Mouse (Mus musculus) neural tube, embryonic 13.5 days (tissue): ENCODE measurements around the gene Fam117b. TPM values are rescaled to one million over a fixed set of nuclear protein-coding genes. Genes with fewer than 3 reads are reported as not detected.

ENCODE experiments used
- ATAC-seq: fragments of 200-750 bp; cut with Nextera tagmentation; 2 replicates; pipeline ENCODE4 v1.8.0; 2017; ENCODE audit warnings: low read depth, mild to moderate bottlenecking, moderate TSS enrichment, moderate library complexity
- H3K27ac ChIP-seq: fragments of 300-500 bp; sonication (generic); replicated peaks from 2 replicates; pipeline ENCODE4 v1.5.1; 2015; ENCODE audit warnings: moderate library complexity, mild to moderate bottlenecking, inconsistent platforms
- H3K27me3 ChIP-seq: fragments of 300-500 bp; sonication (generic); 2 replicates; pipeline ENCODE4 v1.6.1; 2015; ENCODE audit warnings: mild to moderate bottlenecking, inconsistent platforms
- H3K36me3 ChIP-seq: fragments of 300-500 bp; sonication (generic); 2 replicates; pipeline ENCODE4 v1.6.1; 2015; ENCODE audit warnings: mild to moderate bottlenecking, inconsistent platforms
- H3K4me1 ChIP-seq: fragments of 300-500 bp; sonication (generic); replicated peaks from 2 replicates; pipeline ENCODE4 v1.6.1; 2015; ENCODE audit warnings: inconsistent platforms
- H3K4me2 ChIP-seq: fragments of 300-500 bp; sonication (generic); 2 replicates; pipeline ENCODE4 v1.6.1; 2015; ENCODE audit warnings: inconsistent platforms, mild to moderate bottlenecking, moderate library complexity
- H3K4me3 ChIP-seq: fragments of 300-500 bp; sonication (generic); 2 replicates; pipeline ENCODE4 v1.5.1; 2015; ENCODE audit warnings: mild to moderate bottlenecking, inconsistent platforms
- H3K9ac ChIP-seq: fragments of 300-500 bp; sonication (generic); 2 replicates; pipeline ENCODE4 v1.6.1; 2015; ENCODE audit warnings: moderate library complexity, mild to moderate bottlenecking, inconsistent platforms
- H3K9me3 ChIP-seq: fragments of 300-500 bp; sonication (generic); 2 replicates; pipeline ENCODE4 v1.6.1; 2016; ENCODE audit warnings: inconsistent platforms
- WGBS: fragments of 180-500 bp; shearing (Covaris S2); methylation state at CpG from one replicate; pipeline ENCODE4 v1.1.7; 2015; 5-methylcytosine and 5-hydroxymethylcytosine counted together
- polyA plus RNA-seq: library from polyadenylated mRNA; unstranded; fragments of >200 nt; fragmentation: Nextera tagmentation; extraction: Ambion mirVana; gene quantifications from 2 replicates; pipeline ENCODE4 v1.2.1, GENCODE M21; 2015

Gene Fam117b
- polyA plus RNA-seq, 1 experiment from 2014 or later, result 25.5 TPM

GRCm38 (mm10) chr1:59915843-59916610, 3.2 kb downstream of the Fam117b start:
- no peak overlapping the region for H3K4me3 ChIP-seq
- peaks cover 36% of the 10 kb centered on the region for H3K4me1 ChIP-seq
- no peak overlapping the region for H3K27ac ChIP-seq
- H3K9me3 ChIP-seq, result no peaks in the 10 kb centered on the region
- WGBS, result 79% methylated on average over 10 of the region's 10 CpGs
- no peak overlapping the region for H3K9ac ChIP-seq
- H3K36me3 ChIP-seq, result no peaks in the 10 kb centered on the region
- no peak for ATAC-seq
- no peaks in the 10 kb centered on the region for H3K27me3 ChIP-seq
- H3K4me2 ChIP-seq, result peak overlapping the region; percentile 74

GRCm38 (mm10) chr1:59917401-59917800, 4.6 kb downstream of the Fam117b start:
- Histone ChIP-seq H3K4me2 (no peak overlapping the region), H3K9me3 (no peaks in the 10 kb centered on the region), H3K27ac (no peak overlapping the region), H3K9ac (no peak overlapping the region), H3K36me3 (no peaks in the 10 kb centered on the region), H3K27me3 (no peaks in the 10 kb centered on the region), H3K4me1 (peaks cover 36% of the 10 kb centered on the region), H3K4me3 (no peak overlapping the region)
- 66% methylated on average over 3 of the region's 3 CpGs for WGBS
- no peak for ATAC-seq

DNA sequence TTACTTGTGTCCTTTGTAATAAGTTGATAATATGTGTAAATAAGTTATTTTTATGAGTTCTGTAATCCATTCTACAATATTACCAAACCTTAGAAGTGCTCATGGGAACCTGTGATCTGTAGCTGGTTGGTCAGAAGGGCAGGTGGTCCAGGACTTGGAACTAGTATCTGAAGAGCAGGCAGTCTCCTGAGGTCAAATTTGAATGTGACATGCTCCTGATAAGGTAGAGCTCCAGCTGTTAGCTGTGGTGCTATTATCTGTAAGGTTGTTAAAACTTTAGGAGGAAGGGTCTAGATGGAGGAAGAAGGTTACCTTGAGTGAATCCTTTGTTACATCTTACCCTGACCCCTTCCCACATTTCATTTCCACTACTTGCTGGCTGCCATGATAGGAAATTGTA, 5.3 kb downstream of the Fam117b start:
- no peaks in the 10 kb centered on the region for H3K9me3 ChIP-seq
- no peak overlapping the region for H3K9ac ChIP-seq
- no peak overlapping the region for H3K27ac ChIP-seq
- ATAC-seq, result no peak
- no peaks in the 10 kb centered on the region for H3K27me3 ChIP-seq
- no peak overlapping the region for H3K4me3 ChIP-seq
- H3K4me2 ChIP-seq, result no peak overlapping the region
- no peaks in the 10 kb centered on the region for H3K36me3 ChIP-seq
- peaks cover 36% of the 10 kb centered on the region for H3K4me1 ChIP-seq

GRCm38 (mm10) chr1:59923201-59923600, 10.4 kb downstream of the Fam117b start:
- H3K4me1 ChIP-seq, result peaks cover 2% of the 10 kb centered on the region
- no peak overlapping the region for H3K27ac ChIP-seq
- H3K4me3 ChIP-seq, result no peak overlapping the region
- no peak for ATAC-seq
- no peaks in the 10 kb centered on the region for H3K9me3 ChIP-seq
- no peaks in the 10 kb centered on the region for H3K36me3 ChIP-seq
- H3K4me2 ChIP-seq, result no peak overlapping the region
- no peak overlapping the region for H3K9ac ChIP-seq
- 69% methylated on average over 1 of the region's 1 CpGs for whole genome bisulfite sequencing
- no peaks in the 10 kb centered on the region for H3K27me3 ChIP-seq

DNA sequence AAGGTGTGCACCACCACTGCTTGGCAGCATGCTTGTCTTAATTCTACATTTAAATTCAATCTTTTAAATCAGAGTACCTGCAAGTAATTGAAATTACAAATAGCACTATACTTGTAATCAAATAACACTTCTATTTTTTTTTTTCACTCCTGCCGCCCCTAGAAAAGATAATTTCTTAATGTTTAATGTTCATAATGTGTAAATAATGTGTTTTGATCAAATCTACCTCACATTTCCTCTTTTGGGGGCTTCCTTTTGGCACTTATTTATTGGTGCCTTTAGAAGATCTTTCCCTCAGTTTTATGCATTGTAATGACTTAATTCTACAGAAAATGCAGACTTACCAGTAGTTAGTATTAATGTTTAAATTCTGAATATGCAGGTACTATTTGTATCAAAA, 10.9 kb downstream of the Fam117b start:
- no peaks in the 10 kb centered on the region; the same call in 1 of the 2 replicates for H3K4me1 ChIP-seq
- ATAC-seq, result no peak
- H3K36me3 ChIP-seq, result no peaks in the 10 kb centered on the region
- no peak overlapping the region for H3K4me3 ChIP-seq
- no peaks in the 10 kb centered on the region for H3K27me3 ChIP-seq
- H3K9ac ChIP-seq, result no peak overlapping the region
- 94% methylated on average over 1 of the region's 1 CpGs for WGBS
- no peak overlapping the region for H3K27ac ChIP-seq
- H3K4me2 ChIP-seq, result no peak overlapping the region
- no peaks in the 10 kb centered on the region for H3K9me3 ChIP-seq

DNA sequence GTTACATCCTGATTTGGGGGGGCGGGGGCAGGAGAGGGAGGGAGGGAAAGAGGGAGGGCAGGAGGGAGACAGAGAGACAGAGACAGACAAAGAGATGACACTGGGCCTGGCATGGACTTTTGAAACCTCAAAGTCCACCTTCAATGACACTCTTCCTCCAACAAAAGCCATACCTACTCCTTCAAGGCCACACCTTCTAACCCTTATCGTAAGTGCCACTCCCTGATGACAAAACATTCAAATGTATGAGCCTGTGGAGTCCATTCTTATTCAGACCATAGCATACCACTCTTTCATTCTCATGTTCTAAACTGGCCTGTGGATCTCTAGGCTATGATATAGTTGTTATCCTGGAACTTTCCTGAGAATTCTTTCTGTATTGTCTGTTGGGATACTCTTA, 11.6 kb downstream of the Fam117b start:
- Histone ChIP-seq H3K4me2 (no peak overlapping the region), H3K4me3 (no peak overlapping the region), H3K4me1 (no peaks in the 10 kb centered on the region; the same call in 1 of the 2 replicates), H3K9ac (no peak overlapping the region), H3K27ac (no peak overlapping the region), H3K27me3 (no peaks in the 10 kb centered on the region), H3K36me3 (no peaks in the 10 kb centered on the region), H3K9me3 (no peaks in the 10 kb centered on the region)
- 91% methylated on average over 2 of the region's 2 CpGs for WGBS
- no peak for ATAC-seq

DNA sequence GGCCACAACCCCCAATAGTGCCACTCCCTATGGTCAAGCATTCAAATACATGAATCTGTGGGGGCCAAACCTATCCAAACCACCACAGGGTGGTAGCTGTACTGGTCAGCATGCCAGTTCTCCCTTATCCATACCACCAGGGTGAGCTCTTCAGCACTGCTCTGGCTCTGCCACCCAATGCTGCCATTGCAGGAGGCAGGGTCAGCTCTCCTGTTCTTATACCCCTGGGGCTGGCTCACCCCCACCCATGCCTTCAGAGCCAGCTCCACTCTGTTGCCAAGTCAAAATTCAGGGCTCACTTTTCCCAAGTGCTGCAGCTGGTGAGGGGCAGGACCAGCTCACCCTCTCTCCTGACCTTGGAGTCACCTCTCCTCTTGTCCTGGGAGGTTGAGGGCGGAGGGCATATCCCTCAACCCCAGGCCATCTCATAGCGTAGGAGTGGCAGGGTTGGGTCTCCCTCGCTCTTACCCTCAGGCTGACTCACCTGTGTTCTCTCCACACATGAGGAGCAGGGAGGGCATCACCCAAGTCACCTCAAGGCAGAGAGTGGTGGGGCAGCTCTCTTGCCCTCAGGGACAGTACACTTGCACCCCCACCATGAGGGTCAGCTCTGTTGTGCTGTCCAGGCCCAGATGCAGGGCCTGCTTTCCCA, 13.3 kb downstream of the Fam117b start:
- H3K4me2 ChIP-seq, result no peak overlapping the region
- H3K9ac ChIP-seq, result no peak overlapping the region
- H3K4me3 ChIP-seq, result no peak overlapping the region
- H3K36me3 ChIP-seq, result no peaks in the 10 kb centered on the region
- 94% methylated on average over 3 of the region's 3 CpGs for WGBS
- no peaks in the 10 kb centered on the region; the same call in 1 of the 2 replicates for H3K4me1 ChIP-seq
- H3K27ac ChIP-seq, result no peak overlapping the region
- H3K27me3 ChIP-seq, result no peaks in the 10 kb centered on the region
- H3K9me3 ChIP-seq, result no peaks in the 10 kb centered on the region
- 0 out of 2 replicates have a peak, but pooled peaks have one; percentile 36 for ATAC-seq

DNA sequence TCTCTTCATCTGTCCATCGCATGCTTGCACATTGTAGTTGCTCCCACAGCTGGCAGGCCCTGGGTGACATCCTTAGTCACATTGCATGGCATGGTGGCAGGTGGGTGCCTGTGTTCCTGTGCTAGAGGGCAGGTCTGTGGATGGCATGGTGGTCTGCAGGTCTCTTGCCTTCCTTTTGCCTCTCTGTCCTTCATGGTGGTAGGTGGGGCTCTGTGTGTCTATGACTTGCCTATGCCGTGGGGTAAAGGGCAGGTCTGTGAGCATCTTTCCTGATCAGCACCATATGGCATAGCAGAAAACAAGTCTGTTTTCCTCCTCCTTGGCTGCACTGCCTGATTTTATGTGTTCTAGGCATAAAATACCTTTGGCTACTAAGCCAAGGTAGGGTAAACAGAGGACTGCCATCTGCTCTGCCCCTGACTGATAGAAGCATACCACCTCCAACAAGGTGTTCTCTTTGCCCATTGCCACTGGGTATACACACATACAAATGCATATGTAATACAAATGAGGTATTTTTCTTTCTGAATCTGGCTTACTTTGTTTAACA, 14.4 kb downstream of the Fam117b start:
- H3K27ac ChIP-seq, result no peak overlapping the region
- H3K27me3 ChIP-seq, result no peaks in the 10 kb centered on the region
- no peak overlapping the region for H3K4me2 ChIP-seq
- H3K9me3 ChIP-seq, result no peaks in the 10 kb centered on the region
- no peak for ATAC-seq
- no peaks in the 10 kb centered on the region; the same call in 1 of the 2 replicates for H3K4me1 ChIP-seq
- H3K4me3 ChIP-seq, result no peak overlapping the region
- H3K9ac ChIP-seq, result no peak overlapping the region
- 86% methylated on average over 2 of the region's 2 CpGs for WGBS
- H3K36me3 ChIP-seq, result no peaks in the 10 kb centered on the region

GRCm38 (mm10) chr1:59930926-59931325, 18.1 kb downstream of the Fam117b start:
- ATAC-seq, result no peak
- Histone ChIP-seq H3K4me2 (no peak overlapping the region), H3K36me3 (no peaks in the 10 kb centered on the region), H3K4me1 (no peaks in the 10 kb centered on the region; the same call in 1 of the 2 replicates), H3K27me3 (no peaks in the 10 kb centered on the region), H3K9me3 (no peaks in the 10 kb centered on the region), H3K27ac (no peak overlapping the region), H3K4me3 (no peak overlapping the region), H3K9ac (no peak overlapping the region)

- Histone ChIP-seq H3K27me3 (no peaks in the 10 kb centered on the region), H3K9ac (no peak overlapping the region), H3K9me3 (no peaks in the 10 kb centered on the region), H3K4me2 (no peak overlapping the region), H3K36me3 (no peaks in the 10 kb centered on the region), H3K27ac (no peak overlapping the region), H3K4me1 (no peaks in the 10 kb centered on the region), H3K4me3 (no peak overlapping the region)
- WGBS, result 82% methylated on average over 2 of the region's 2 CpGs
- no peak for ATAC-seq
These were observed 20.2 kb downstream of the Fam117b start for GRCm38 (mm10) chr1:59932991-59933390.

- Histone ChIP-seq H3K27ac (no peak overlapping the region), H3K4me2 (no peak overlapping the region), H3K36me3 (no peaks in the 10 kb centered on the region), H3K9me3 (no peaks in the 10 kb centered on the region), H3K4me3 (no peak overlapping the region), H3K9ac (no peak overlapping the region), H3K27me3 (no peaks in the 10 kb centered on the region), H3K4me1 (peaks cover 14% of the 10 kb centered on the region)
- ATAC-seq, result no peak
- 95% methylated on average over 1 of the region's 1 CpGs for WGBS
These were observed 28.3 kb downstream of the Fam117b start for GRCm38 (mm10) chr1:59941063-59941462.

DNA sequence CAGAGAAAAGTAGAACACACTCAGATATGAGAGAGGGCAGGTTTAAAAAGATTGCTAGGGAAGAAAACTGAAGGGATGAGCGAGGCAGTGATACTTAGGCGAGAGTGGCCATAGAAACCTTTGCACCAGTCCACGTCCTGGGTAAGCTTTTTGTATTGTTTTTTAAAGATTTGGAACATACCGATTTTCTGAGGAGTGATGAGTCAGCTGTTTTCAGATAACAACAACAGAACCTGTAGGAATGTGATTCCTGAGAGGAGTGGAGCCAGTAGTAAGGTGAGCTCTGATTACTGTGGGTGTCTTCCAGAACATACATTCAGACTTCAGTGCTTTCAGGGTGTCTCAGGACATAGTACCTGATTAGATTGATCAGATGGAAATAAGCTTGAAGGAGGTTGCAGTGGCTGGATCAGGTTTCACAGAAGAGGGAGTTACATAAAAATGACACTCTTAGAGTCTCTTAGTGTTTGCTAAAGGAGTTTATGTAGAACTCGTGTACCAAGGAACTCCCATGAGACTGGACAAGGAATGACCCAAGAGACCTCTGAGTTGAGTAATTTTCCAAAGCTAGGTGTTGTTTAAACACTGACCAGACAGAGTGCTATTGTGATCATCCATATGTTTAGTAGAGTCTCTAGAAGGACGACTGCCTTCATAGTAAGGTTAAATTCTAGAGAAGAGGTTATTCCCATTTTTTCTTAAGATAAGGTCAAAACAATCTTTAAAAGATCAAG, 29.4 kb downstream of the Fam117b start:
- no peaks in the 10 kb centered on the region for H3K27me3 ChIP-seq
- no peaks in the 10 kb centered on the region for H3K36me3 ChIP-seq
- H3K9ac ChIP-seq, result no peak overlapping the region
- peaks cover 14% of the 10 kb centered on the region for H3K4me1 ChIP-seq
- 87% methylated on average over 6 of the region's 6 CpGs for WGBS
- H3K9me3 ChIP-seq, result no peaks in the 10 kb centered on the region
- no peak for ATAC-seq
- no peak overlapping the region for H3K4me2 ChIP-seq
- no peak overlapping the region for H3K4me3 ChIP-seq
- H3K27ac ChIP-seq, result no peak overlapping the region
